Mouse (Mus musculus) left cerebral cortex, postnatal 10 days (tissue): Measurements from ENCODE around the gene Ctdspl2. TPM values are rescaled to one million over a fixed set of nuclear protein-coding genes. Genes with fewer than 3 reads are reported as not detected.
"Not testable (repeated sequence)": the region's sequence is repeated elsewhere in the genome, so short reads cannot be mapped to it uniquely, and the experiment has no call there.

Experiments
- DNase-seq, 2 experiments: peaks; one replicate each; pipeline ENCODE4 v3.0.0; 2021 to 2022; ENCODE audit warnings: low spot score in 2 of 2, mixed read lengths in 1 of 2; ENCODE audit errors: extremely low spot score in 1 of 2
- intact Hi-C: fragments of 180-260 bp; cut with DNase I; formaldehyde crosslinking; loops from one replicate; pipeline ENCODE4 v1.15.1; 2025
- total RNA-seq, 2 experiments: library from RNA; stranded (reverse); gene quantifications; 2 replicates each; pipeline ENCODE4 v1.2.3; 2021

Gene Ctdspl2
- total RNA-seq, result 10 to 100 TPM; 36.7 to 39.2 TPM

DNA sequence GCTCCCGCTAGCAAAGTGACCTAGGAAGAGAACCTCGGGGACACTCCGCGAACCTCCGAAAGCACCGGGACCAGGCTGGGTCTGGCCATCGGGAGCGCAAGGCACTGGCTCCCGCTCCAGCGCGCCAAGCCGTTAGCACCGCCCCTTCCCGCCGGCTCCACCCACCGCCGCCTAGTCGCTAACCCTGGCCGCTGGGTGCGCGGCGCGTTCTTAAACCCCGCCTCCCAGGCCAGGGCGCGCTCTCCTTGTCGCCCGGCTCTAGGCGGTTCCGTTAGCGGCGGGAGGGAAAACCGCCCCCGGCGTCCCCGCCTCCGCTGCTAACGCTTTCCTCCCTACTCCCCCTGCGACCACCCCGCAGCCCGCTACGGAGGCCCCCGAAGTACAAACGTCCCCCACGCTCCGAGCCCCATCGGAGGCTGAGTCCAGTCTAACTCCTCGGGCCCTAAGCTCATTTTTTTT lies at the start of gene Ctdspl2, which contains the start of gene Mageb3:
TSS of gene Ctdspl2 (plus strand) at position 237 of the 459 bp plus-strand sequence.
TSS of gene Mageb3 (minus strand) at position 328 of the 459 bp plus-strand sequence.
- peak; percentile 88 to 99 for DNase-seq
- intact Hi-C loops, result no loop called here

DNA sequence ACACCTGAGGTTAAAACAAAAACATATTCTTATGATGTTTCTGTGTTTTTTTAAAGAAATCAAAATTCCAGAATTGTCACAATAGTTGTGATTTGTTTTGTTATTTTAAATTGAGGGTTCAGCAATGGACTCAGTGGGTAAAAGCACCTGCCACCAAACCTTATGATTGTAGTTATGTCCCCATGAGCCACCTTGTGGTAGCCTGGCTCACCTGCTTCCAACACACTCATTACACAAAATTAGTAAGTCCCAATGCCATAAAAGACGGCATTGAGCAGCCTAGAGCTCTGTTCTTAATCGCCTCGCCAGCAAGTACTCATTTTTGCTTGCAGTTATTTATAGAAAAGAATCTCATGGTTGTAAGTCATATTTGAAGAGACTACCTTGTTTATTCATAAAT lies 45.8 kb upstream of the Ctdspl2 start:
- no peak for DNase-seq
- intact Hi-C loops, result no loop called here

DNA sequence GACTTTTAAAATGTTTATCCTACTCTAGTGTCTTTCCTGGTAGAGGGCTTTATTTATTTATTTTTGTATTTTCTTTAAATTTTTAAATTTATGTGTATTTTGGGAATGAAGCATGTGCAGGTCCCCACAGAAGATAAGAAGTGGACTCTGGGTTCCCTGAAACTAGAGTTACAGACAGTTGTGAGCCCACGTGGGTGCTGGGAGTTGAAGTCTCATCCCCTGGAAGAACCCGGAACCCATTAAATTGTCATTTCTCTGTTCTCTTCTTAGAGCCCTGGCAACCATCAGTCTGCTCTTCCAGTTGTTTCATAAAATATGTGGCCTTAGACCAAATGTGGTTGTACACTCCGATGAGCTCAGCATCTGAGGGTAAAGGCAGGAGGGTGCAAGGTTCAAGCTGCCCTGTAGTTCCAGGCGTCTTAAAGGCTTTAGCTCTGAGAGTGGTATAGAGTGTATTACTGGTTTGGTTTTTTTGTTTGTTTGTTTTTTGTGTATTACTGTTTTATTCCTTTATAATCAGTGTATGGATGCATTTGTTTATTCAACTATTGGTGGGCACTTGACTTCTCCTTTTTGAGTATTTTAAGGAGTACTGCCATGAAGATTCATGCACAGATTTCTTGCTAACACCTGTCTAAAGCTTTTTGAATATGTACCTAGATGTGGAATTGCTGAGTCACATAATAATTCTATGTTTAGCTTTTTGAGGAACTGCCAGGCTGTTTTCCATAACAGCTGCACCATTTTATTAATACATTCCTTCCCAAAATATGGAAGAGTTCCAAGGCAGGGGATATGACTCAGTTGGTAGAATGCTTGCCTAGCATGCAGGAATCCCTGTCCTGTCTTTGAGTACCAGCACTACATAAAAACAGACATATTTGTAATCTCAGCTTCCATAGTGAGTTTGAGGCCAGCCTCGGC lies 39.5 kb upstream of the Ctdspl2 start:
- intact Hi-C loops, result no loop called here
- DNase-seq, result peak in 1 of 2 experiments; percentile 9

DNA sequence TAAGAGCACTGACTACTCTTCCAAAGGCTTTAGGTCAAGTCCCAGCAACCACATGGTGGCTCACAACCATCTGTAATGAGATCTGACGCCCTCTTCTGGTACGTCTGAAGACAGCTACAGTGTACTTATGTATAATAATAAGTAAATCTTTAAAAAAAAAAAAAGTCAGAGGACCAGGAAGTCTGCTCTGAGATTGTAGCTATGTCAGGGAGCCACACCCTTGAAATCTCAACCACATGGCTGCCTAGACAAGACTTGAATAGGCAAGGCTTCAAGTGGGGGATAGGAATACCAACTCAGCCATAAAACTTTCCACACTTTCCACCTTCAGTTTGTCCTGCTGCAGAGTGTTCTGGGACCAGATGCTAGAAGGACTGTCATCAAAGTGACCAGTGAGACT lies 18.2 kb upstream of the Ctdspl2 start:
- intact Hi-C loops, DNase-seq: not testable (repeated sequence)

DNA sequence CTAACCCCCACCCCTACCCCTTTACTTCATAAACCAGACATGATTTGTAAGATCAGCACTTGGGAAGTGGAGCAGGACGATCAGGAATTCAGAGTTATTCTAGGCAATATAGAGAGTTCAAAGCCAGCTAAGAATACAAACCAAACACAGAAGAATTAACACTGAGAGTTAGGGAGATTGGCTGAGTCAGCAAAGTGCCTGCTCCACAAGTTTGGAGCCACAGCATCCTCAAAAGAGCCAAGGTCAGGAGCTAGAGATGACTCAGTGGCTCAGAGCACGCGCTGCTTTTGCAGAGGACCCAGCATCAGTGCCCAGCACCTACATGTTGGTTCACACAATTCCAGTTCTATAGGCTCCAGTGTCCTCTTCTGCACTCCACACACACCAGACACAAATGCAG lies 12.4 kb upstream of the Ctdspl2 start:
- intact Hi-C loops, result no loop called here
- DNase-seq, result no peak

DNA sequence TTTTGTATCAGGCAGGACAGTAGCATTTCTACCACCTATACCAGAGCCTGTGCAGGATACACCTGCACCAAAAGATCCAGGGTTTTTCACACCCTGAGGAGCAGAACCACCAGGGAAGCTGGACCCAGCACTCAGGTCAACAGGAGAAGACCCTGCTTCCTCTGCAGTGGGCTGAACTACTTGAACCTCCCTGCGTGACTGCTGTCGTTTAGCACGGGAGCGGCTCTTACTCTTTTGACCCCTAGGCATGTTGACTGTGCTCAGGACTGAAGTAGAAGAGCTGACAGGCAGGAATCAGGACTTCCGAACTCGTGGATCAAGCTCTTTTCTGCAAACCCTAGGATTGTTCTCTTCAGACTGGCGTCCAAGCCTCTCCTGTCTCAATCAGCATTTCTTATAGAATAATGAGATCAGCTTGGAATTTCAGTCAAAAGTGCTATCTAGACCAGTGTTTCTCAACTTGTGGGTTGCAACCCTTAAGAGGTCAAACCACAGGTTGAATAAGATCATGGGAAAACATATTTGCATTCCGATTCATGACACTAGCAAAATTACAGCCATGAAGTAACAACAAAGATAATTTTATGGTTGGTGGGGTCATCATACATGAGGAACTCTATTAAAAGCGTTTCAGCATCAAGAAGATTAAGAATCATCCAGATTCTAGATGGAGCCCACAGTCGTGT lies 687 bp upstream of the Ctdspl2 start:
- intact Hi-C loops, result no loop called here
- no peak for DNase-seq

DNA sequence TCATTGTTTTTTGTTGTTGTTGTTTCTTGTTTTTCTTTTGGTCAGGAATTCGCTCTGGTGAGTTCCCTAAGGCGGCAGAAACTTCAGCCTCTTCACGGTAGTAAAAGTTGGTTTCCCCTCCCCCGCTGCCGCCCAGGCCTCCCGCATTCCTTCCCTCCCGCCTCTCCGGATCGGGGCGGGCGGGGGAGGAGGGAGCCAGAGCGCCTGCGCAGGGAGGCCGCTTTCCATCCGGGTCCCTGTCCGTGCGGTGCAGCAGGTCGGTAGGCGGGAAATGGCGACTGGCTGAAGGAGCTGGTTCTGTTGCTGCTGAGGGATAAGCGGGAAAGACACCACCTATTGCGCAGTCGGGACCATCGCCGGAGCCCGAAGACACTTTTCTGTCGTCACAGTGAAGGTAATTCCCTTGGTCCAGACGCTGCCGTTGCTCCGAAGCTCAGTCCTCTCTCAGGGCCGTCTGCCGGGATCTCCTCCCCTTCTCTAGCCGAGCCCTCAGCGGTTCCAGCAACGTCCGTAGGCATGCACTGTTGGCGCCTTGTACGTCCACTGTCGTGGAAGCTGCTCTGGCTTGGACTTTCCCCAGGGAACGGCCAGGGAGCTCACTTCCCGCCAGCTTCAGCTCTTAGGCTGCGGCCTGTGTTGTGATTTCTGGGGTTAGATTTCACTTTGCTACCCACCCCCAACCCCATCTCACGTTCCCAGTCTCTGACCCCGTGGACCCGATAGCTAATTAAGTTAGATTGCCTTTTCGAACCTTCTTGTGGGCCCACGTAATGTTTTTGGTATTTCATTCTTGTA lies 620 bp downstream of the Ctdspl2 start:
- intact Hi-C loops, result no loop called here
- DNase-seq, result peak; percentile 91 to 97

DNA sequence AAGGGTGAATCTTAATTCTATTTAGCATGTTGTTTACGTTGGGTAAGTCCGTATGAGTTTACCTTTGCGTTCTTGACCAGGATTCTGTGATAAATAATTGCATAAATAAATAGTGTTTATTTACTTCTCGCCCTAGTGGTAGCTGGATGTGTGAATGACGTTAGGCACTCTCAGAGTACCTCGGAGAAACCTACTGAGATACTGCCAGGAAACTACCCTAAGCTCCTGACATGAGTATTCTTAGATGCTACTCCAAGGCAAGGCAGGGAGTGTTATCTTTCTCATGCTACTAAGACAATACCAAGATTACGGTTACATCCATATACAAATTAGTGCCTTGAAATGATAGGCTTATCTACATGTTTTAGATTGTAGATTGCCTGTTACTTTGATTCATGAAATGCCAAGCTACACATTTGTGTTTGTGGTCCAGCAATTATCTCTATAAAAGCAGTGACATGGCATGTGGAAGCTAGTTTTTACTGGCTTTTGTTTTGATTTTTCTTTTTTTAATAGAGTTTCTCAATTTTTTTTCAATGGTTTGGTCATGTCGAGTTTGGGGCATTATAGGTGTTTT lies 1.5 kb downstream of the Ctdspl2 start:
- no peak for DNase-seq
- intact Hi-C loops, result no loop called here

DNA sequence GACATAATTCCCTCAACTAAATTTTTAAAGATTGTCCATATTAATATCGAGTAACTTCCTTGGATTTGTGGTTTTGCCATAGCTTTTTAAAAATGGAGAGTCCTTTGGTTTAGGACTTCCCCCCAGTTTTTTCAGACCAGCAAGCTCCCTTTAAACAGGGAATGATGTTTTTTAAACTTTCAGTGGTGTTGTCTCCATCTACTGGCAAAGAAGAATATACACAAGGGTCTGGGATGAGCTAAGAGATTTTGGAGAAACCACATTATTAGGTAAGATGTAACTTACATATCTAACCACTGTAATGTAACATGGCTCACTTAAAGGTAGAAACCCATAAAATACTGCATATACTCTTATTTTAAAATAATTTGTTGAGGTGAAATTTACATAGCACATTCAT lies 39.9 kb downstream of the Ctdspl2 start:
- intact Hi-C loops, result no loop called here
- no peak for DNase-seq

DNA sequence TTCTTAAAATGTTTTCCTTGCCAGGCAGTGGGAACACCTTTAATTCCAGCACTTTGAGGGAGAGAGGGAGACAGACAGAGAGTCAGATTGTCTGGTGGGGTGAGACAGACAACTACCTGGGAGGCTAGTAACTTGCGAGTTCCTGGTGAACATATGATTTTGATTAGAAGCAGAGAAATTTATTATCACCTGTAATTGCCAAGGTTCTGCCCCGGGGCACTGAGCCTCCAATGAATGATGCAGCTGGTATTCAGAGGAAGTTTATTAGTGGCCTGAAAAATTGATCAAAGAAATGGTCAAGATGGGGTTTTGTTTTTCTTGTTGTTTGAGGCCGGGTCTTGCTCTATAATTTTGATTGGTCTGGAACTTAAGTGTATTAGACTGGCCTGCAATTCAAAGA lies 53.0 kb downstream of the Ctdspl2 start:
- intact Hi-C loops, result no loop called here
- DNase-seq, result no peak

DNA sequence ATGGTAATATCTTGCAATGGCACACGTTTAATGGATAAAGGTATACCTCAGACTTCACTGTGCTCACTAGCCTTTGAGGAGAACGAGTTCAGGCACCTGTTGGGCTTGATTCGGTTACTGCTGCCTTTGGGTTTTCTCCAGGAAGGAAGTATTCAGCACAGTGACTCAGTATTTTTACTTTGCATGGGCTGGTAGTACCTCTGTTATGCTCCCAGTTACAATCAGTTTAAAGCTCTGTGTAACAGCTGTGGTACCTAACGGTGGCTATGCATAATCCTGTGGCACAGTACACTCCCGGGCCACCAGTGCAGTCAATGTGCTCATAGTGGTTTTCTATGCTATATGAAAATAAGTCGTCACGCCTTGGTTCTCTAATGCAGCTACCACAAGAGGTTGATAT lies 55.6 kb downstream of the Ctdspl2 start:
- no peak for DNase-seq
- intact Hi-C loops, result no loop called here

DNA sequence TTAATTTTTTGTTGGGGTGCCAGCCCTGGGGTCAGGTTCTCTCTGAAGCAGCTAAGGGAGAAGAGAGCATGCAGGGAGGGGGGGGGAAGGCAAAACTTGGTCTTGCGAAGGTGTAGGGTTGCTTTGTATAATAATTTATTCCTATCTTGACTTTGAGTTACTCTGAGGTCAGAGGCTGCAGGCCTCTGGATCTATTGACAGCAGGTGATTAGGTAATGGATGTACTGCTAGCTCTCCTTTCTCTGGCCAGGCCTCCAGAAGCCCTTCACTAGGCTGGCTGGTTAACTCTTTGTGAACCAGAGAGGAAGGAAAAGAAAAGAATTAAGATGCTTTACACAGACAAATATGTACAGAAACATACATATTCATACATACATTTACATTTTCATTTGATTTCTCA lies 62.9 kb downstream of the Ctdspl2 start:
- intact Hi-C loops, result no loop called here
- DNase-seq, result no peak

DNA sequence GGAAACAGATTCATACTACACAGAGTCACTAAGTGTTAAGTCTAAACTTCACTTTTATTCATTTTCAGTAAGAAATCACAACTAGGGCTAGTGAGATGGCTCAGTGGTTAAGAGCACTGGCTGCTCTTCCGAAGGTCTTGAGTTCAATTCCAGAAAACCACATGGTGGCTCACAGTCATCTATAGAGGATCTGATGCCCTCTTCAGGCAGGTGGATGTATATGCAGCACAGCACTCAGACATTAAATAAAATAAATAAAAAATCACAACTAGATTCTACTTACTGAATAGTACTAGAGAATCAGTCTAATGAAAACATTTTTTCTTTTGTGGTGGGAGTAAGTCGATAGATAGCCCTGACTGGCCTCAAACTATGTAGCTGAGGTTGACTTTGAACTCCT lies 66.5 kb downstream of the Ctdspl2 start:
- DNase-seq, result no peak
- intact Hi-C loops, result no loop called here

DNA sequence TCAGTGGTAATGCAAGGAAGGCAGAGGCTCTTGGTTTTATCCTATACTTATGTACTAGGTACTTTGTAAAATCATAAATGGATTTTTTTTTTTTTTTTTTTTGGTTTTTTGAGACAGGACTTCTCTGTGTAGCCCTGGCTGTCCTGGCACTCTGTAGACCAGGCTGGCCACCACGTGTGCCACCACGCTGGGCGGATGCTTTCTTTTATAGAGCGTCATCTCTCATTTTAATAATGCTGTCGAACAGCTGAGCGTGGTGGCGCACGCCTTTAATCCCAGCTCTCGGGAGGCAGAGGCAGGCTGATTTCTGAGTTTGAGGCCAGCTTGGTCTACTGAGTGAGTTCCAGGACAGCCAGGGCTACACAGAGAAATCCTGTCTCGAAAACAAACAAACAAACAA lies 71.3 kb downstream of the Ctdspl2 start:
- DNase-seq, intact Hi-C loops: not testable (repeated sequence)

DNA sequence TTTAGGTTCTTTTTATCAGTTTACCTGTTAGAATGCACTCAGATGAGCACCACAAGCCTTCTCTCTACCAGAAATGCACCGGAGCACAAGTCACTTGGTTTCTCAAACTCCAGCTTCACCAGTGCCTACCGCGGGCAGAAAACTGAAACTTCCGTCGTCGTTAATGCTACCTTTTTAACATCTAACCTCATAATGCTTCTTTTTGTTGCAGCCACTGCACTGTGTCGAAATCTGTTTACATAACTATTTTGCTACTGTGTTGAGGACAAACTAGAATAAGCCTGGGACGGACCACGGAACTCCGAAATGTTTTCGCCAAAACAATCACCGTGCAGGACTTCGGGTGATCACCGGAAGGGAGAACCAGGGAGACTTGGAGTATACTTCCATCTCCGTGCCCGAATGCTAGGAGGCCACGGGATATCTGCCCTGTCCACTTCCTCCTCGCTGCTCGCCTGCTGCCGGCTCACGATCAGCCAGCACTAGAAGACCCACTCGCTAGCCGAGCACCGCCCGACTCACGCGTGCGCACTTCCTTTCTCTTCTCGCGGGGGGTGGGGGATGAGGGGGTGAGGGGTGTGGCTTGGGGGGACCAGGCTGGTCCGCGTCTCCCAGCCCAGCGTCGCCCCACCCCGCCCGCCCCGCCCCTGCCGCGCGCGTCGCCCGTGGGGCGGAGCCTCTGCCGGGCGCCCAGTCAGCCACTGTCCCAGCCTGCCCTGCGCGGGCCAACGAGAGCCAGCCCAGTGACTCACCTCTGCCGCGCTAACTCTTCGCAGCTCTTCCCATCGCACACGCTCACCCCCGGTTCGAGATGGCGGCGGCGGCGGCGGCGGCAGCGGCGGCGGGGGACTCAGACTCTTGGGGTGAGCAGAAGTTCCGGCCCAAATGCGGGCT lies 72.3 kb downstream of the Ctdspl2 start, which contains the start of gene Eif3j1:
TSS of gene Eif3j1 (plus strand) at position 685 of the 894 bp plus-strand sequence.
- peak; percentile 76 to 93 for DNase-seq
- intact Hi-C loops, result no loop called here

DNA sequence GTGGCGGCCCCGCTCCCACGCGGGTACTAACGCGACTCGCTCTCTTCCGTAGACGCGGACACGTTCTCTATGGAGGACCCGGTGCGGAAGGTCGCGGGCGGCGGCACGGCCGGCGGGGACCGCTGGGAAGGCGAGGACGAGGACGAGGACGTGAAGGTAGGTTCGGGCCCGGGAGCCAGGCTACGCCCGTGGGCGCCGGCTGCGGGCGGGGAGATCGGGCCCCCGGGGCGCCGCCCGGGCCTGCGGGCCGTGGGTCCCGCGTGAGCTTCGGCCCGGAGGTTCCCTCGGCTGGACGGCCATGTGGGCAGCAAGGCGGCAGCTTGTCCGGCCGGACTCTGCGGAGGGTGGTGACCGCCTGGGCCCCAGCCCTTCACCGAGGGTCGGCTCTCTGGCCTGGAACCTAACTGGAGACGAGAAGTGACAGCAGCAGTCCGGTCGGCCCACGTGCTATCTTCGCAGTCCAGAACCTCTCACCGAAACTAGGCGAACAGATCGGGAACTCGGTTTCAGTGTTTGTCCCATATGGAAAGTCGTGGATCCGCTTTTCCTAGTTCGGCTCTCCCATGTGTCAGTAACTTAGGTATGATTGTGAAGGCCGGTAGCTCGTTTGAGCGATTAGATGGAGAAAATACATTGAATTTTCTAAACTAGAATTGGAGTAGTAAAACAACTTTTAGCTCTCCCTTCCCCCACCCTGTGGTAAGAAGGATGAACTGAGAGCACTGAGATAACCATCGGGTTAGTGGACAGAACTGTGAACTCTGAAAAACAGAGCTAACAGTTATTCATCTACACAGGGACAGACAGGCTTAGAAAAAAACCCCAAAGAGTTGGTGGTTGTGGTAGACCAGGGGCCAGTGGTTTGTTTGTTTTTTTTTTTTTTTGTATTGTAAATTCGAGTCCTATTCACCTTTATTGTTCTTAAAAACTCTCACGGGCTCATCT lies 73.2 kb downstream of the Ctdspl2 start:
- DNase-seq, result peak; percentile 16 to 62
- intact Hi-C loops, result no loop called here

DNA sequence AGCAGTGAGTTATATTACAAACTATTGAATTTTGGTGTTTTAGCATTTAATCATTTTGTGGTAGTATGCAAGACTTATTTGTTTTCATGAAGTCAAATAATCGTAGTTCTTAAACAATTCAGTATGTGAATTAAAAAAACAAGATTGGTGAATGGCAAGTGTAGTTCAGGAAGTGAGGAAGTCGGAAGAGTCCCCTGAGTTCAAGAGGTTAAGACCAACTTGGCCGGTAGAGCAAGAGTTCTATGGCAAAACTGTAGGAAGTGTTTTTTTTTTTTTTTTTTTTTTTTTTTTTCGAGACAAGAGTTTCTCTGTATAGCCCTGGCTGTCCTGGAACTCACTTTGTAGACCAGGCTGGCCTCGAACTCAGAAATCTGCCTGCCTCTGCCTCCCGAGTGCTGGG lies 76.2 kb downstream of the Ctdspl2 start:
- intact Hi-C loops, result no loop called here
- no peak for DNase-seq
